Mouse (Mus musculus): ENCODE measurements around the gene Cdk17. TPM values are rescaled to one million over a fixed set of nuclear protein-coding genes. Genes with fewer than 3 reads are reported as not detected.

The Cdk17 gene
- 45.3 TPM for polyA plus RNA-seq (2017; shearing (Covaris generic))

GRCm38 (mm10) chr10:93160807-93161510 is at the start of gene Cdk17:
Cdk17 (plus strand) TSS chr10:93160875.

GRCm38 (mm10) chr10:93310721-93311411 is 150.2 kb downstream of the Cdk17 start, which contains the start of gene Elk3:
Elk3 (minus strand) TSS chr10:93311135.

Other genes starting within 250 kb of the Cdk17 start
- 1.0 TPM for gene Cfap54, start 79.3 kb upstream of the Cdk17 start, polyA plus RNA-seq (2017; shearing (Covaris generic))
- gene Elk3, start 150.3 kb downstream of the Cdk17 start, polyA plus RNA-seq (2017; shearing (Covaris generic)), result 40.4 TPM

Data from inflammation-experienced regulatory T-cells, adult 16 weeks (primary cell).